Mouse (Mus musculus): ENCODE measurements at regions not wholly inside any gene's neighbourhood (a gene's known extent, or its start where the extent isn't known, plus 50 kb on each side); places are given as distances from the start of the nearest gene placed in this dataset.

DNA sequence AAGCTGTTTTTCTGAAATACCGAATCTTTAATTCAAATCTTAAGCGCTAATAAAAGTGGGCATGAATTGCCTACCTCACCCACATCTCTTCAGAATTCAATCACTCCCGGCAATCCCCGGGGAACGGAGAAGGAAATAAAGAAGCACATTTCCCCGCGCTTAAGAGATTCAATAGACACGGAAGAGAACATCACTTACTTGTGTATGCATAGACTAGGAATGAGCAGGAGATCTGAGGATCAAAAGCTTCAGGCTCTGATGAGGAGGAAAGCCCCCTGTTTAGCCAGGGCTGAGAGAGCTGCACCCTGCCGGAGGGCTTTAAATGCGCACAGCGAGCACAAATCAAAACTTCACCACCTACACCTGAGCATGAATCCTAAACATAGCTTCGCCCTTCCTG lies 72.0 kb upstream of the Arglu1 start:
- DNase-seq (ENCODE audit: low spot score), result no peak

GRCm38 (mm10) chr8:8758283-8758682 lies 68.0 kb upstream of the Arglu1 start:
- DNase-seq (ENCODE audit: low spot score), result no peak

DNA sequence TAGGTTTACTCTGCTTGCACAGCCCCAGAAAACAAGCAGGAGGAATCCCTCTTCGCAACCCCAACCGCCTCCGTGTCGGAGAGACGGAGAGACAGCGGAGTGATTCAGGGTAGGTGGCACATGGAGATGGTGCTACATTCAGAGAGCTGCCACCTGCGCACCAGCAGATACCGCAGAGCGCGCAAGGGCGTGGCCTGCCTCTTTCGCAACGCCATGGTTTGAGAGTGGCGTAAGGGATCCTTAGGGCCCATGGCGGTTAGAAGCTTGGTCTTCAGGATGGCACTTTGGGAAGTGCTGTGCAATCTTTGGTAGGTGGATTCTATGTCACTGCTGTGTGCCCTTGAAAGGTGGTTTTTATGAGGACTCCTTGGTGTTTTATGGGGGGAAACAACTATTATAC lies 60.9 kb upstream of the Arglu1 start:
- DNase-seq (ENCODE audit: low spot score), result no peak

- DNase-seq (ENCODE audit: low spot score), result no peak
Observed at GRCm38 (mm10) chr8:8746691-8747090, 56.4 kb upstream of the Arglu1 start.

DNA sequence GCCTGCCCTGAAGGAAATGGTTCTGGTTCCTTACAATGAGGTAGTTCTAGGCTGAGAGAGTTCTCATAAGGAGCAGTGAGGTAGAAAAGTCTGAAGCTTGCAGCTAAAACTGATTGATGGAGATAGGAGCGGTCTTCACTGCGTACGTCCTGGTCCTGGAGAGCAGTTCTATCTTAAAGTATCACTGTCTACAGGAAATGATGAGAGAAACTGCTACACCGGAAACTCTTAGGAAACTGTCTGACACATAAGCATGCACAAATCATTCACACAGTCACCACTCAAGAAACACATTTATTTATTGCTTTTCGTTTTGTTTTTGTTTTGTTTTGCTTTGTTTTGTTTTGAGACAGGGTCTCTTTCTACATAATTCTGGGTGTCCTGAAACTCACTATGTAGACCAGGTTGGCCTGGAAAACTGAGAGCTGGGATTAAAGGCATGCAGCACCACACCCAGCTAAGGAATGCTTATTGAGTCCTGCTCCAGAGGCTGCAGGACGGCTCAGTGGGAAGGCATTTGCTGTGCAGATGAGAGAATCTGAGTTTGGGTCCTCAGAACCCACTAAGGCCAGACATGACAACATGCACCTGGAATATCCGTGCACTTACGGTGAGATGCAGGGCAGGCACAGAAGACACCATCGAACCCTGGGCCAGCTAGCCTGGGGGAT lies 55.4 kb upstream of the Arglu1 start:
- no peak for DNase-seq (ENCODE audit: low spot score)
